Mouse (Mus musculus) E14TG2a.4 (cell line): ENCODE data around the gene Tlr2.

Experiments used
- H3K27me3 ChIP-seq: 2 replicates; pipeline ENCODE4 v1.6.1; 2014; ENCODE audit warnings: low read length, control low read depth; ENCODE audit not compliant: insufficient read depth
- H3K36me3 ChIP-seq: 2 replicates; pipeline ENCODE4 v1.6.1; 2014; ENCODE audit warnings: low read length, control low read depth; ENCODE audit not compliant: insufficient read depth
- H3K4me1 ChIP-seq: replicated peaks from 2 replicates; pipeline ENCODE4 v1.6.1; 2014; ENCODE audit warnings: low read depth, low read length, control low read depth
- H3K4me3 ChIP-seq: replicated peaks from 2 replicates; pipeline ENCODE4 v1.5.1; 2014; ENCODE audit warnings: mild to moderate bottlenecking, low read length
- H3K9me3 ChIP-seq: 2 replicates; pipeline ENCODE4 v1.6.1; 2014; ENCODE audit warnings: low read length, control low read depth
- CTCF ChIP-seq: conservative IDR thresholded peaks from 2 replicates; pipeline ENCODE4 v1.5.1; 2014; ENCODE audit warnings: low read length
- NANOG ChIP-seq: IDR thresholded peaks from 2 replicates; pipeline ENCODE4 v1.6.1; 2014; ENCODE audit warnings: borderline replicate concordance, low read length, mixed read lengths
- POU5F1 ChIP-seq: IDR thresholded peaks from 2 replicates; pipeline ENCODE4 v1.6.1; 2014; ENCODE audit warnings: low read length, borderline replicate concordance

The Tlr2 gene

GRCm38 (mm10) chr3:83787776-83788305, 53.7 kb downstream of the Tlr2 start:
- no peaks in the 10 kb centered on the region for H3K36me3 ChIP-seq
- peaks cover 32% of the 10 kb centered on the region for H3K9me3 ChIP-seq
- peaks cover 35% of the 10 kb centered on the region for H3K27me3 ChIP-seq
- TF ChIP-seq NANOG (no peak), POU5F1 (no peak), CTCF (no peak)
- H3K4me1 ChIP-seq: peaks cover 37% of the 10 kb centered on the region
- H3K4me3 ChIP-seq: no peak overlapping the region

GRCm38 (mm10) chr3:83787086-83787485, 54.5 kb downstream of the Tlr2 start:
- Histone ChIP-seq H3K36me3 (no peaks in the 10 kb centered on the region), H3K9me3 (peaks cover 24% of the 10 kb centered on the region), H3K4me1 (peaks cover 37% of the 10 kb centered on the region), H3K4me3 (no peak overlapping the region), H3K27me3 (peaks cover 36% of the 10 kb centered on the region)
- peak; percentile 39; the same call in 1 of the 2 replicates for TF ChIP-seq POU5F1
- TF ChIP-seq NANOG: no peak; the same call in 1 of the 2 replicates
- TF ChIP-seq CTCF: no peak
